Mouse (Mus musculus): ENCODE data around the gene E330009J07Rik. TPM values are rescaled to one million over a fixed set of nuclear protein-coding genes. Genes with fewer than 3 reads are reported as not detected.
A peak's percentile ranks its signal among the peaks of the same experiment; 100 is the strongest.

The E330009J07Rik gene
- 12.8 and 16.7 TPM in 2 replicates for polyA plus RNA-seq (2015; fragmentation: Nextera tagmentation; extraction: Ambion mirVana)

DNA sequence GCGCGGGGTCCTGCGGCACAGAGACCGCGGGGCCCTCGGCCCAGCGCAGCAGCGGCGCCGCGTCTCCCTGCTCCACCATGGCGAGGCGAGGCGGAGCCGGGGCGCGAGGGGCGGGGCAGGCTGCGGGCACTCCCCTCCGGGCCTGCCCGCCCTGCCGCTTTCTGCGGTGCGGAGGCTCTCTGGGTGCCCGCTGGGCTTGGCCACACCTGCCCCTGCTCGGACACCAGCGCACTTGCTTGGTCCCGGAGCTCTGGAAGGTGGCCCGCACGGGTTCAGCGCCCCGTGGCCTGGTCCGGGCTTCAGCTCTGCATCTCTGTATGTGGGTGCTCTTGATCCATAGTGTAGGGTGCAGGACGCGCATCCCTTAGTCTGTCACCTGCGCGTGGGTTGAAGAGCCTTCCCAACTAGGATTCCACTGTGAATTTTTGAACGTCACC, at the start of gene E330009J07Rik:
Gene E330009J07Rik, minus strand, starts transcription at position 89 of the 437 bp plus-strand sequence.
- Histone ChIP-seq H3K36me3 (ENCODE audit: control insufficient read depth, insufficient read depth, low read length) (no peaks in the 10 kb centered on the region), H3K4me2 (ENCODE audit: low read length) (peak within 1 kb of the TSS; percentile 82), H3K4me1 (ENCODE audit: control insufficient read depth, insufficient read depth, low read depth, low read length) (peaks cover 20% of the 10 kb centered on the region), H3K9ac (ENCODE audit: low read depth, low read length) (peak within 1 kb of the TSS; percentile 82), H3K9me3 (ENCODE audit: control insufficient read depth, low read length) (no peaks in the 10 kb centered on the region), H3K27ac (ENCODE audit: low read depth, low read length) (peak within 1 kb of the TSS; percentile 87), H3K27me3 (replicated peaks; ENCODE audit: control insufficient read depth, insufficient read depth, low read length) (0 out of 2 replicates have a peak, but pooled peaks cover 2% of the 10 kb centered on the region), H3K4me3 (ENCODE audit: low read length) (peak within 1 kb of the TSS; percentile 66)
- peak; percentile 89 for ATAC-seq
- under 1% methylated on average over 29 of the region's 38 CpGs for WGBS

DNA sequence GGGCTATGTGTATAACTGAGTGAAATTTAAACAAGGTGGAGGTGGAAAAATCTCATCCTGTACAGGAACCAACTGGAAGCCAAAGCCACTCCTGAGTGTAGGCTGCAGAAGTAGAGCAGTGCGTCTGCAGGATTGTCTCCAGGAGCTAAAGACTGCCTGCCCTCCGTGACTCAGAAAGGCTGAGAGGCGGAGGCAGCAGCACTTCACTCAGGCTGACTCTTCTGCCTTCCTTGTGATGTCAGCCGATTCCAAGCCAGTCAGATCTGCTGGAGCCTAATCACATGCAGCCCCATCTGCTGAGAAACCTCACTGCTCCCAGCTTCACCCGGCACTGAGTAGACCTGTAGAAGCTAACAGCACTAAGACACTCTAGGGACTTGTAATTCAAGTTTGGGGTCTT, 46.4 kb upstream of the E330009J07Rik start:
- Histone ChIP-seq H3K4me1 (ENCODE audit: control insufficient read depth, insufficient read depth, low read depth, low read length) (no peaks in the 10 kb centered on the region), H3K9me3 (ENCODE audit: control insufficient read depth, low read length) (no peaks in the 10 kb centered on the region), H3K36me3 (ENCODE audit: control insufficient read depth, insufficient read depth, low read length) (peaks cover 34% of the 10 kb centered on the region), H3K27me3 (replicated peaks; ENCODE audit: control insufficient read depth, insufficient read depth, low read length) (no peaks in the 10 kb centered on the region), H3K4me3 (ENCODE audit: low read length) (no peak overlapping the region), H3K9ac (ENCODE audit: low read depth, low read length) (no peak overlapping the region), H3K4me2 (ENCODE audit: low read length) (no peak overlapping the region), H3K27ac (ENCODE audit: low read depth, low read length) (no peak overlapping the region)
- 89% methylated on average over 5 of the region's 5 CpGs for WGBS
- no peak for ATAC-seq

DNA sequence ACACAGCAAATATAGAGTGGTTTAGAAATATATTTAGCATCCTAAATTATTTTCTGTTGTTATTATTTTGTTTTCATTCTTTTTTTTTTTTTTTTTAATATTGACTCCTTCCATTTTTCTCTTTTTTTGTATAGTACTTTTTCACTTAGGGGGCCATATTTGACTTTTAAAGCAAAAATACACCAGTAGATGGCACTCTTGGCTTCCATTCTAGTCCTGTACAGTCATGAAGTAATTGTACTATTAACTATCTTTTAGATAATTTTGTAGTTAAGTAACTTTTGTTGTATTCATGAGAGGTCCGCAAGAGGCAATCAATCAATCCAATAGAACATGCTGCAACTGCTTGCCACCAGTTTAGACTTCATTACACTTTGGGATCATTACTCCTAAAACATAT, 43.8 kb upstream of the E330009J07Rik start:
- Histone ChIP-seq H3K4me1 (ENCODE audit: control insufficient read depth, insufficient read depth, low read depth, low read length) (no peaks in the 10 kb centered on the region), H3K27ac (ENCODE audit: low read depth, low read length) (no peak overlapping the region), H3K36me3 (ENCODE audit: control insufficient read depth, insufficient read depth, low read length) (peaks cover 52% of the 10 kb centered on the region), H3K4me3 (ENCODE audit: low read length) (no peak overlapping the region), H3K27me3 (replicated peaks; ENCODE audit: control insufficient read depth, insufficient read depth, low read length) (no peaks in the 10 kb centered on the region), H3K4me2 (ENCODE audit: low read length) (no peak overlapping the region), H3K9ac (ENCODE audit: low read depth, low read length) (no peak overlapping the region), H3K9me3 (ENCODE audit: control insufficient read depth, low read length) (no peaks in the 10 kb centered on the region)
- 83% methylated on average over 1 of the region's 1 CpGs for WGBS
- no peak for ATAC-seq

DNA sequence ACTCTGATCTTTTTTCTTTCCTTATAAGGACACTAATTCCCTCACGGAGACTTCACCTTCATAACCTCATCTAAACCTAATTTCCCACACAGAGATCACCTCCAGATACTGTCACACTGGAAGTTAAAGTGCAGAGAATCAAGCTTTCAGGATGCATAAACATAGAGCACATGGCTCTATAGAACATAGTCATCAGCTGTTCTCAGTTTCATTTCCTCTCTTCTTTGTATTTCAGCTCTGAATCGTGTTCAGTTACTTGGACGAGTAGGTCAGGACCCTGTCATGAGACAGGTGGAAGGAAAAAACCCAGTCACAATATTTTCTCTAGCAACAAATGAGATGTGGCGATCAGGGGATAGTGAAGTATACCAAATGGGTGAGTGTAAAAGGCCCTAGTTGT, 40.2 kb upstream of the E330009J07Rik start:
- peaks cover 45% of the 10 kb centered on the region for H3K36me3 ChIP-seq (ENCODE audit: control insufficient read depth, insufficient read depth, low read length)
- H3K4me3 ChIP-seq (ENCODE audit: low read length) = no peak overlapping the region
- no peak overlapping the region for H3K9ac ChIP-seq (ENCODE audit: low read depth, low read length)
- ATAC-seq = no peak
- WGBS = 90% methylated on average over 4 of the region's 4 CpGs
- H3K4me2 ChIP-seq (ENCODE audit: low read length) = no peak overlapping the region
- H3K27me3 ChIP-seq (replicated peaks; ENCODE audit: control insufficient read depth, insufficient read depth, low read length) = no peaks in the 10 kb centered on the region
- no peak overlapping the region for H3K27ac ChIP-seq (ENCODE audit: low read depth, low read length)
- no peaks in the 10 kb centered on the region for H3K9me3 ChIP-seq (ENCODE audit: control insufficient read depth, low read length)
- H3K4me1 ChIP-seq (ENCODE audit: control insufficient read depth, insufficient read depth, low read depth, low read length) = peaks cover 7% of the 10 kb centered on the region

DNA sequence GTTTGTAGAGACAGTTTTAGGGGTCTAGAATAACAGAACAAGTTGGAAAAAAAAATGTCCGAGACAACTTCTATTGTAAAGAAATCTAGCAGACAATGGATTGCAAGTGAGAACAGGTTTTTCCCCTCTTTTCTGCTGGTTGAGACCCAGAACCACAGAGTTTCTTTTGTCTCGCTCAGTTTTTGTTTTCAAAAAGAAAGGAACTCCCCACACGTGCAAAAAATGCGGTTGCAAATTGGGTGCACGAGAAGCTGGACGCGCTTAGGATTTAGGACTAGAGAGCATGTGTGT, 35.7 kb upstream of the E330009J07Rik start:
- H3K4me1 ChIP-seq (ENCODE audit: control insufficient read depth, insufficient read depth, low read depth, low read length) = peaks cover 7% of the 10 kb centered on the region
- H3K36me3 ChIP-seq (ENCODE audit: control insufficient read depth, insufficient read depth, low read length) = peaks cover 26% of the 10 kb centered on the region
- peak overlapping the region; percentile 79 for H3K4me2 ChIP-seq (ENCODE audit: low read length)
- no peaks in the 10 kb centered on the region for H3K27me3 ChIP-seq (replicated peaks; ENCODE audit: control insufficient read depth, insufficient read depth, low read length)
- peak overlapping the region; percentile 87 for H3K9ac ChIP-seq (ENCODE audit: low read depth, low read length)
- H3K9me3 ChIP-seq (ENCODE audit: control insufficient read depth, low read length) = no peaks in the 10 kb centered on the region
- H3K4me3 ChIP-seq (ENCODE audit: low read length) = peak overlapping the region; percentile 87
- 2% methylated on average over 7 of the region's 7 CpGs for WGBS
- ATAC-seq = peak; percentile 9; the same call in 1 of the 2 replicates
- H3K27ac ChIP-seq (ENCODE audit: low read depth, low read length) = peak overlapping the region; percentile 95

DNA sequence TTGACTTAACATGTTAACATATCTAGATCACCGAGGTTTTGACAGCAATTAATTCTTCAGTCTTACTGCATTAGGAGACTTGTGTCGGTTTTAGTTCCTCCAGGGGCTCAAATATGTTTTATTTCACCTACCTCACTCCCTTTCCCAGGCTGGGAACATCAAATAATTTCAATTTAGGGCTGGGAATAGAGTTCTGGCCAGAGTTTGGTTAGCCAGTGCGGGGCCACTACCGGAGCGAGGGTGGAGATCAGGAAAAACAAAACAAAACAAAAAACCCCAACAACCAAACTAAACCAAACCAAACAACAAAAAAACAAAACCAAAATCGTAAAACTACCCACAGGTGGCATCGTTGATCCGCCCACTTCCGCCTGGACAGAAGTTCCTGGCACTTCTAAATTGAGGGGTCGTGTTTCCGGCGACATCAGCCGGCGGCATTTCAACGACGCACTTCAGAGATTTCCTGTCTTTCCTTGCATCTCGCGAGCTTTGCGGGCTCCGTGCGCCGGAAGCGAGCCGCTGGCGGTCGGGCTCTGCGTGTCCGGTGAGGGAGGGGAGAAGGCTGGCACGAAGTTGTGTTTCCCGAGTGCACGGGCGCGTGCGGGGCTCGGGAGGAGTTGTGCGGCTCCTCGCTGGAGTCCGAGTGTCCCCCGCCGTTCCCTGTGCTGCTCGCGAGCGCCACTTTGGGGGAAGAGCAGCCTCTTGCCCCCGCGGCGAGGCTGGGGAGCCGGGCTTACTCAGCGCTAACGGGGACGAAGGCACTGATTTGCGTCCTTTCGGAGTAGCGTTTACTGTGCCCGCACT, 35.2 kb upstream of the E330009J07Rik start, which contains the start of gene Ssbp1:
Gene Ssbp1, plus strand, starts transcription at position 437 of the 804 bp plus-strand sequence.
- Histone ChIP-seq H3K36me3 (ENCODE audit: control insufficient read depth, insufficient read depth, low read length) (peaks cover 24% of the 10 kb centered on the region), H3K9me3 (ENCODE audit: control insufficient read depth, low read length) (no peaks in the 10 kb centered on the region), H3K4me3 (ENCODE audit: low read length) (peak within 1 kb of the TSS; percentile 87), H3K27ac (ENCODE audit: low read depth, low read length) (peak within 1 kb of the TSS; percentile 95), H3K4me2 (ENCODE audit: low read length) (peak within 1 kb of the TSS; percentile 92), H3K27me3 (replicated peaks; ENCODE audit: control insufficient read depth, insufficient read depth, low read length) (no peaks in the 10 kb centered on the region), H3K4me1 (ENCODE audit: control insufficient read depth, insufficient read depth, low read depth, low read length) (peaks cover 7% of the 10 kb centered on the region), H3K9ac (ENCODE audit: low read depth, low read length) (peak within 1 kb of the TSS; percentile 87)
- WGBS = under 1% methylated on average over 54 of the region's 54 CpGs
- peak; percentile 98 for ATAC-seq

DNA sequence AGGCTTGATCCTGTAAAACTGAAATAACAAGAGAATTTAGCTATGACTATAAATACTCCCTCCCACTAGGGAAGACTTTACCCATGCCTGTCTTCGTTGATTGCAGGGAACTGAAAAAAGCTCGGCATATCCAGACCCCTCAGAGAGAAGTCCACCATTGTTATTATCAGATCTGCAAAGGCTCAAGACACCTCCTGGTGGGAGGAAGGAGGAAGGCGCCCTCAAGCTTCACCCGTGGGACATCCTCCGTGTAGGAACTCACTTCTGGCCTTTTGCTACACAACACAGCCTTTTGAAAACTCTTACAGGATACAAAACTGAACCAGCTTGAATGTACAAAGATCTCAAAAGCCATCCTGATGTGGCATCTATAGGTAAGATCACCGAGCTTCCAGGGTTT, 29.8 kb upstream of the E330009J07Rik start:
- Histone ChIP-seq H3K4me2 (ENCODE audit: low read length) (no peak overlapping the region), H3K4me1 (ENCODE audit: control insufficient read depth, insufficient read depth, low read depth, low read length) (no peaks in the 10 kb centered on the region), H3K36me3 (ENCODE audit: control insufficient read depth, insufficient read depth, low read length) (no peaks in the 10 kb centered on the region), H3K4me3 (ENCODE audit: low read length) (no peak overlapping the region), H3K9ac (ENCODE audit: low read depth, low read length) (no peak overlapping the region), H3K27me3 (replicated peaks; ENCODE audit: control insufficient read depth, insufficient read depth, low read length) (peaks cover 3% of the 10 kb centered on the region; the same call in 1 of the 2 replicates), H3K27ac (ENCODE audit: low read depth, low read length) (no peak overlapping the region), H3K9me3 (ENCODE audit: control insufficient read depth, low read length) (no peaks in the 10 kb centered on the region)
- ATAC-seq = no peak
- 47% methylated on average over 6 of the region's 6 CpGs for WGBS

DNA sequence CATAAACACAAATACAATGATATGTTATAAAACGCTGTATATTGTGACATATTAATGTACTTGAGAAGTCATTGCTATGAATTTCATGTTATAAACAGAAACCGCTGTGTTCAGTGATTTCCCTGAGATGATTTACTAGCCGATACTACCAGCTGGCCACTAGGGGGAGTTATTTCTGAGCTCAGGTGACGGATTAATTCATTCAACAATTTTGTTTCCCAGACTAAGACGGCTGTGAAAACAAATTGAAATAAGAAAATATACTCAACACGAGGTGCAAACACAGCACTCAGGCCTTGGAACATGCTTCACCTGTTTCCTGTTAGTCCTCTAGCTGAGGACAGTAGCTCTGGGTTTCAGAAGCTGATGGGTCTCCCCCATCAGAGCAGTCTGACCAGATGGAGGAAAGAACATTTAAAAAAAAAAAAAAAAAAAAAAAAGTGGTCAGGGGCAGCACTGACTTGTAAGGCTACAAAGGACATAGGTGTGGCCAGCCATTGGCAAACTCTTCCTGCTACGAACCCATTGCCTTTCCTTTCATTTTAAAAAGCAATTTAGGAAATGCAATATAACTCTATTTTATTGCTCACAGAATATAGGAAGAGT, 18.6 kb upstream of the E330009J07Rik start:
- Histone ChIP-seq H3K27me3 (replicated peaks; ENCODE audit: control insufficient read depth, insufficient read depth, low read length) (no peaks in the 10 kb centered on the region), H3K9me3 (ENCODE audit: control insufficient read depth, low read length) (no peaks in the 10 kb centered on the region), H3K4me2 (ENCODE audit: low read length) (no peak overlapping the region), H3K4me1 (ENCODE audit: control insufficient read depth, insufficient read depth, low read depth, low read length) (no peaks in the 10 kb centered on the region), H3K27ac (ENCODE audit: low read depth, low read length) (no peak overlapping the region), H3K4me3 (ENCODE audit: low read length) (no peak overlapping the region), H3K36me3 (ENCODE audit: control insufficient read depth, insufficient read depth, low read length) (no peaks in the 10 kb centered on the region), H3K9ac (ENCODE audit: low read depth, low read length) (no peak overlapping the region)
- 22% methylated on average over 7 of the region's 7 CpGs for WGBS
- ATAC-seq = no peak

DNA sequence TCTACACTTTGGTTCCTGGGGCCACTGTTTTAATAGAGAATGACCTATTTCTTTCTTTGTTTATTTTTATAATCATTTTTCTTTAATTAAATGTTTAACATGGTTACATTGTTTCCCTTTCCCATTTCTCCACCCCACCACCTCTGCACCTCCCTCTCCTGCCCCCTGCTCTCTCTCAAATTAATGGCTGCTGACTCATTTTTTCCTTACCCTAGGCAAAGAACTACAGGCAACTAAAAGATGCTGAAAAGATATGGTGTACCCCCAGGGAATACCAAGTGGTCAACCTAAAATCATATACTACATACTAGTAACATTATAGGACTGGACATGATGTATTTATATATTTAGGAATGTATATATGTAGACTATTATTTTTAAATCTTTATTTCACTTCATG, 12.7 kb upstream of the E330009J07Rik start:
- Histone ChIP-seq H3K36me3 (ENCODE audit: control insufficient read depth, insufficient read depth, low read length) (no peaks in the 10 kb centered on the region), H3K27me3 (replicated peaks; ENCODE audit: control insufficient read depth, insufficient read depth, low read length) (no peaks in the 10 kb centered on the region), H3K4me1 (ENCODE audit: control insufficient read depth, insufficient read depth, low read depth, low read length) (no peaks in the 10 kb centered on the region), H3K9ac (ENCODE audit: low read depth, low read length) (no peak overlapping the region), H3K9me3 (ENCODE audit: control insufficient read depth, low read length) (no peaks in the 10 kb centered on the region), H3K4me3 (ENCODE audit: low read length) (no peak overlapping the region), H3K4me2 (ENCODE audit: low read length) (no peak overlapping the region), H3K27ac (ENCODE audit: low read depth, low read length) (no peak overlapping the region)
- no peak for ATAC-seq
